Mouse (Mus musculus) liver, embryonic 14 days (tissue): ENCODE data around the gene Rsbn1. TPM values are rescaled to one million over a fixed set of nuclear protein-coding genes. Genes with fewer than 3 reads are reported as not detected.

ENCODE experiments used
- polyA plus RNA-seq: library from polyadenylated mRNA; depleted of rRNA; stranded (reverse); fragments of >200 nt; gene quantifications from 2 replicates; pipeline ENCODE4 v1.2.3, GENCODE M21; 2012; rRNA removed

The Rsbn1 gene
- 3.0 and 3.9 TPM in 2 replicates for polyA plus RNA-seq

DNA sequence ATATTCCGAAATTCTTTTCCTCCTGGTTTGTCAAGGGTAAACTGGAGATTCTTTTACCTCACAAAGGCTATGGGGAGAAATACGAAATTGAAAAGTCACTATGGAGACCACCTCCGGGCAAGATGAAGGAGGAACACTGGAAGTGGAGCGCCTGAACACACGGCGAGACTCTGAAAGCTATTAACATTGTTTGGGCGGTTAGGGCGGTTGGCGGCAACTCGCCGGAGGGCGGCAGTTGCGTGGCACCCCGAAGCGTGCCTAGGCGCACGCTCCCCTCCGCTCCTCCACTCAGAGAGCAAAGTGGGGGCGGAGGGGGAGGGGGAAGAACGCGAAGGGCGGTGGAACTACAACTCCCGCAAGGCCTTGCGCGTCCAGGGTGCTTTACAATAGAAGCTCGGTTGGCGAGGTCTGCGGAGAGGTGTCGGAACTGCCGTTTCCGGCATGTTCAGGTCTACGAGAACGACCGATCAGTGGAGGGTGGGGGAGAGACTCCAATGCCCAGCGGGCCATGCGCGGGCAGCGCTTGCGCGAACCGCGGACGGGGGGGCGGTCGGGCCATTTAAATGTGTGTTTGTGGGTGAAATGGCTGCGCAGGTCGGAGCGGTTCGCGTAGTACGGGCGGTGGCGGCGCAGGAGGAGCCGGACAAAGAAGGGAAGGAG lies at the start of gene Rsbn1:
Rsbn1 (plus strand) TSS at position 111 of the 660 bp plus-strand sequence.

GRCm38 (mm10) chr3:103967861-103968691 lies 54.2 kb downstream of the Rsbn1 start, which contains the start of gene Phtf1:
TSS of gene Phtf1 (plus strand) at chr3:103968110.

Other genes with a start within 250 kb of the Rsbn1 start
- gene Olfml3, start 176.1 kb upstream of the Rsbn1 start, polyA plus RNA-seq, result 1.1 and 1.4 TPM in 2 replicates
- not detected in 2 replicates for gene Gm10964, start 174.8 kb upstream of the Rsbn1 start, polyA plus RNA-seq
- gene Hipk1, start 122.6 kb upstream of the Rsbn1 start, polyA plus RNA-seq, result 18.4 and 25.2 TPM in 2 replicates
- 8.2 and 9.1 TPM in 2 replicates for gene Dclre1b, start 104.7 kb upstream of the Rsbn1 start, polyA plus RNA-seq
- gene Ap4b1, start 104.6 kb upstream of the Rsbn1 start, polyA plus RNA-seq, result 10.8 and 13.1 TPM in 2 replicates
- gene Gm43064, start 104.5 kb upstream of the Rsbn1 start, polyA plus RNA-seq, result 0.90 and 1.2 TPM in 2 replicates
- gene Bcl2l15, start 81.5 kb upstream of the Rsbn1 start, polyA plus RNA-seq, result 2.8 and 3.1 TPM in 2 replicates
- gene Ptpn22, start 54.3 kb upstream of the Rsbn1 start, polyA plus RNA-seq, result 1.4 and 2.0 TPM in 2 replicates
- gene Phtf1, start 54.0 kb downstream of the Rsbn1 start, polyA plus RNA-seq, result 3.4 and 3.6 TPM in 2 replicates